Mouse (Mus musculus) bone marrow macrophage, adult 2 months (primary cell): ENCODE data around the gene Pla2g2c.

Experiments used
- CTCF ChIP-seq: IDR thresholded peaks from 2 replicates; pipeline ENCODE4 v1.5.1; 2012; ENCODE audit warnings: low read depth, mild to moderate bottlenecking, low read length, moderate library complexity
- POLR2A ChIP-seq: IDR thresholded peaks from 2 replicates; pipeline ENCODE4 v1.6.1; 2012; ENCODE audit warnings: mild to moderate bottlenecking, low read depth, low read length, borderline replicate concordance

GRCm38 (mm10) chr4:138712096-138712495 is 12.5 kb upstream of the Pla2g2c start:
- TF ChIP-seq POLR2A (no peak), CTCF (no peak)
